Mouse (Mus musculus) liver, embryonic 14.5 days (tissue): ENCODE results near the gene Efr3b. TPM values are rescaled to one million over a fixed set of nuclear protein-coding genes. Genes with fewer than 3 reads are reported as not detected.

ENCODE experiments used
- ATAC-seq: fragments of 200-750 bp; cut with Nextera tagmentation; 2 replicates; pipeline ENCODE4 v1.8.0; 2017; ENCODE audit warnings: moderate number of reproducible peaks, mild to moderate bottlenecking, moderate library complexity; ENCODE audit not compliant: insufficient read depth
- DNase-seq, 3 experiments: peaks; one replicate each; pipeline ENCODE4 v3.0.0-alpha.2; 2012 to 2013; ENCODE audit warnings: low read depth in 3 of 3, low spot score in 3 of 3
- H3K27ac ChIP-seq: fragments of 300-500 bp; sonication (generic); 2 replicates; pipeline ENCODE4 v1.5.1; 2014; ENCODE audit warnings: moderate library complexity, mild to moderate bottlenecking, control low read depth, inconsistent platforms
- H3K27me3 ChIP-seq: fragments of 300-500 bp; sonication (generic); 2 replicates; pipeline ENCODE4 v1.6.1; 2014; ENCODE audit warnings: mild to moderate bottlenecking, low read length, moderate library complexity; ENCODE audit not compliant: control insufficient read depth, insufficient read depth
- H3K36me3 ChIP-seq: fragments of 300-500 bp; sonication (generic); replicated peaks from 2 replicates; pipeline ENCODE4 v1.6.1; 2014; ENCODE audit warnings: low read depth; ENCODE audit not compliant: control insufficient read depth, insufficient read depth
- H3K4me1 ChIP-seq, 2 experiments: fragments of 200-500 bp in 1 of 2; fragments of 300-500 bp in 1 of 2; sonication (generic) in 1 of 2; replicated peaks; 2 replicates each; pipeline ENCODE4 v1.6.1; 2012 to 2014; ENCODE audit warnings: antibody characterized with exemption in 1 of 2, inconsistent platforms in 1 of 2, low read length in 1 of 2; ENCODE audit not compliant: control insufficient read depth in 2 of 2, insufficient read depth in 2 of 2
- H3K4me2 ChIP-seq: fragments of 300-500 bp; sonication (generic); 2 replicates; pipeline ENCODE4 v1.6.1; 2014; ENCODE audit warnings: low read depth, mild to moderate bottlenecking, control low read depth, moderate library complexity
- H3K4me3 ChIP-seq, 2 experiments: fragments of 200-500 bp in 1 of 2; fragments of 300-500 bp in 1 of 2; sonication (generic) in 1 of 2; 2 replicates each; pipeline ENCODE4 v1.5.1; 2012 to 2014; ENCODE audit warnings: low read depth in 2 of 2, low read length in 2 of 2, mild to moderate bottlenecking in 2 of 2, control low read depth in 1 of 2, inconsistent platforms in 1 of 2, moderate library complexity in 1 of 2; ENCODE audit not compliant: insufficient read depth in 1 of 2
- H3K9ac ChIP-seq: fragments of 300-500 bp; sonication (generic); replicated peaks from 2 replicates; pipeline ENCODE4 v1.6.1; 2014; ENCODE audit warnings: mild to moderate bottlenecking, control low read depth, moderate library complexity
- H3K9me3 ChIP-seq: fragments of 300-500 bp; sonication (generic); 2 replicates; pipeline ENCODE4 v1.6.1; 2016; ENCODE audit warnings: low read length, mixed read lengths; ENCODE audit not compliant: control insufficient read depth
- CTCF ChIP-seq: IDR thresholded peaks from 2 replicates; pipeline ENCODE4 v1.5.1; 2016; ENCODE audit warnings: antibody characterized with exemption, low read depth, control low read depth
- EP300 ChIP-seq: IDR thresholded peaks from 2 replicates; pipeline ENCODE4 v1.6.1; 2016; ENCODE audit warnings: antibody characterized with exemption, low read depth
- WGBS: fragments of 180-500 bp; shearing (Covaris S2); extraction: QIAGEN DNeasy Blood & Tissue Kit; methylation state at CpG from one replicate; pipeline ENCODE4 v1.1.7; 2014; ENCODE audit not compliant: insufficient replicate concordance; 5-methylcytosine and 5-hydroxymethylcytosine counted together
- polyA plus RNA-seq, 2 experiments: library from polyadenylated mRNA; depleted of rRNA in 1 of 2; stranded (reverse) in 1 of 2; unstranded in 1 of 2; fragments of >200 nt; fragmentation: Nextera tagmentation in 1 of 2; extraction: Ambion mirVana in 1 of 2; gene quantifications; 2 replicates each; pipeline versions ENCODE4 v1.2.1 to v1.2.3; 2012 to 2014

Efr3b gene
- polyA plus RNA-seq, 2 experiments: 0.05 to 0.10 TPM

DNA sequence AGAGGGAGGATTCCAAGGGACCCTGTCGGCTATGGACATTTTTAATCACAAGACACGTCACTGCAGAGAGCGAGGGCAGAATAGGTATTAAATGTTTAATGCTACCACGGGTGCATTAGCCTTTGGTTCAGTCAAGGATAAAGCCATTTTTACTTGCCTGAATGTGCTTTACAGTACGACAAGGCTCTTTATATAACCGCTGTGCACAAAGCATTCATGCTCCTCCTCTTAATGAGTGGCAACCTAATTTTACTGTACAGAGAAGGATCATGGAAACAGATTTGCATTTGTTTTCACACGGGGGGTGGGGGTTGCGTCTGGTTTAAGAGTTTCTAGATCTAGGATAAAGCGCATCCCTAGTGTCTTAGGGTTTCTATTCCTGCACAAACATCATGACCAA, 42.0 kb downstream of the Efr3b start:
- DNase-seq (no peak), ATAC-seq (no peak)
- no peak overlapping the region for H3K9ac ChIP-seq
- no peaks in the 10 kb centered on the region for H3K36me3 ChIP-seq
- 63% methylated on average over 9 of the region's 9 CpGs for WGBS
- H3K4me3 ChIP-seq: no peak overlapping the region
- H3K27me3 ChIP-seq: no peaks in the 10 kb centered on the region
- H3K27ac ChIP-seq: no peak overlapping the region
- H3K4me1 ChIP-seq: no peaks in the 10 kb centered on the region
- H3K4me2 ChIP-seq: no peak overlapping the region
- H3K9me3 ChIP-seq: no peaks in the 10 kb centered on the region
- no peak for TF ChIP-seq CTCF
- TF ChIP-seq EP300: no peak

DNA sequence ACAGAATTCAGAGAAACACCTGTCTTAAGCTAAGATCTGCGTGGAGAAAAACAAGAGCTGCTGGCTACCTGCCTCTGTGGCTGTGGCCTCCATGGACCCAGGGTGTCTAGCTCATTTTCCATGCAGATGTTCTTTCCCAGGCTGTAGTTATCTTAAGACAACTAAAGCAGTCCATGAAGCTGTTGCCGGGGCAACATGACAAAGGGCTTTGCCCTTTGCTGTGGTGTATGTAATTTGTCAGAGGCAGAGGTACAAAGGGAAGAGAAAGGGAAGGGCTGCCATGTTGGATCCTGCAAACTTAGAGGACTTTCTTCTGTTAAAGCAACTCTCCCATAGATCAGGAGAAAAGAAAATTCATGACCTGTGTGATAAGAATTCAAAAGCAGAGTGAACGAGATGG, 47.7 kb downstream of the Efr3b start:
- H3K9ac ChIP-seq: no peak overlapping the region
- no peaks in the 10 kb centered on the region for H3K9me3 ChIP-seq
- WGBS: 73% methylated on average over 3 of the region's 3 CpGs
- DNase-seq: no peak
- H3K27ac ChIP-seq: no peak overlapping the region
- H3K4me2 ChIP-seq: no peak overlapping the region
- TF ChIP-seq EP300: no peak
- TF ChIP-seq CTCF: no peak
- H3K36me3 ChIP-seq: no peaks in the 10 kb centered on the region
- no peaks in the 10 kb centered on the region for H3K4me1 ChIP-seq
- no peak for ATAC-seq
- H3K27me3 ChIP-seq: no peaks in the 10 kb centered on the region
- no peak overlapping the region for H3K4me3 ChIP-seq

- no peak overlapping the region for H3K27ac ChIP-seq
- no peaks in the 10 kb centered on the region for H3K9me3 ChIP-seq
- 25% methylated on average over 2 of the region's 2 CpGs for WGBS
- H3K36me3 ChIP-seq: no peaks in the 10 kb centered on the region
- no peaks in the 10 kb centered on the region for H3K27me3 ChIP-seq
- no peak overlapping the region for H3K9ac ChIP-seq
- DNase-seq: no peak
- TF ChIP-seq EP300: no peak
- no peak for TF ChIP-seq CTCF
- H3K4me3 ChIP-seq: no peak overlapping the region
- no peaks in the 10 kb centered on the region for H3K4me1 ChIP-seq
- H3K4me2 ChIP-seq: no peak overlapping the region
- ATAC-seq: no peak
These were observed 48.8 kb downstream of the Efr3b start for GRCm38 (mm10) chr12:3989943-3990342.

GRCm38 (mm10) chr12:3984446-3984845, 54.3 kb downstream of the Efr3b start:
- no peak for TF ChIP-seq EP300
- TF ChIP-seq CTCF: no peak
- ATAC-seq (no peak), DNase-seq (no peak)
- Histone ChIP-seq H3K9ac (no peak overlapping the region), H3K27me3 (peaks cover 10% of the 10 kb centered on the region), H3K36me3 (no peaks in the 10 kb centered on the region), H3K4me1 (peaks cover 0 to 5% of the 10 kb centered on the region in 2 experiments; a peak in 2 of 4 replicates), H3K9me3 (no peaks in the 10 kb centered on the region), H3K4me3 (no peak overlapping the region), H3K27ac (no peak overlapping the region), H3K4me2 (no peak overlapping the region)
- 53% methylated on average over 9 of the region's 9 CpGs for WGBS

DNA sequence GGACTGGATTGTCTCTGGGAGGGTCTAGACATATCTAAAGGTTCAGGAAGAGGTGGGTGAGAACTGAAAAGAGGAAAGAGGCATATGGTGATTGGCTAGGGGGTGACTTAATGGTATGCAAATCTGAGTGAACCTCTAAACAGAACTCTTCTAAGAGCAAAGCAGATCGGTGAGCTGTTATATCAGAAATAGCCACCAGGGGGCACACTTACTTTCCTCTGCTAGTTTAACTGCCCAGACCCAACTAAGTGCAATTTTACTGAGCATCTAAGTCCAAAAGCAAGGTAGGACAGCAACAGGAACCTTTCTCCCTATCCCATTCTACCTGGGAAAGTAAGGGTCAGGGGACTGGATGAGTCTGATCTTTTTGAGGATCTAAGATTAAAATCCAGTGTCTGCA, 55.0 kb downstream of the Efr3b start:
- ATAC-seq (no peak), DNase-seq (peak; percentile 26 to 47 (median 41))
- Histone ChIP-seq H3K36me3 (no peaks in the 10 kb centered on the region), H3K27ac (no peak overlapping the region), H3K9me3 (no peaks in the 10 kb centered on the region), H3K9ac (no peak overlapping the region), H3K4me3 (no peak overlapping the region), H3K4me1 (peaks cover 0 to 5% of the 10 kb centered on the region in 2 experiments; a peak in 2 of 4 replicates), H3K4me2 (no peak overlapping the region), H3K27me3 (peaks cover 10% of the 10 kb centered on the region)
- no peak for TF ChIP-seq EP300
- peak; percentile 67 for TF ChIP-seq CTCF
- 0% methylated on average over 1 of the region's 1 CpGs for WGBS
